Mouse (Mus musculus) intestine, embryonic 16.5 days (tissue): ENCODE measurements at regions not wholly inside any gene's neighbourhood (a gene's known extent, or its start where the extent isn't known, plus 50 kb on each side); places are given as distances from the start of the nearest gene placed in this dataset.
A peak's percentile ranks its signal among the peaks of the same experiment; 100 is the strongest.
"Not testable (repeated sequence)": the region's sequence is repeated elsewhere in the genome, so short reads cannot be mapped to it uniquely, and the experiment has no call there.

Source experiments
- ATAC-seq: fragments of 200-750 bp; cut with Nextera tagmentation; 2 replicates; pipeline ENCODE4 v1.8.0; 2017; ENCODE audit warnings: moderate TSS enrichment, moderate library complexity
- H3K27ac ChIP-seq: fragments of 300-500 bp; sonication (generic); 2 replicates; pipeline ENCODE4 v1.5.1; 2014; ENCODE audit warnings: mild to moderate bottlenecking, low read length
- H3K27me3 ChIP-seq: fragments of 300-500 bp; sonication (generic); replicated peaks from 2 replicates; pipeline ENCODE4 v1.6.1; 2014; ENCODE audit warnings: low read length, control low read depth, mixed read lengths; ENCODE audit not compliant: control insufficient read depth, insufficient read depth
- H3K36me3 ChIP-seq: fragments of 300-500 bp; sonication (generic); 2 replicates; pipeline ENCODE4 v1.6.1; 2014; ENCODE audit warnings: low read length, control low read depth; ENCODE audit not compliant: control insufficient read depth, insufficient read depth
- H3K4me1 ChIP-seq: fragments of 300-500 bp; sonication (generic); 2 replicates; pipeline ENCODE4 v1.6.1; 2014; ENCODE audit warnings: low read length, control low read depth, mixed read lengths; ENCODE audit not compliant: control insufficient read depth, insufficient read depth
- H3K4me2 ChIP-seq: fragments of 300-500 bp; sonication (generic); 2 replicates; pipeline ENCODE4 v1.6.1; 2014; ENCODE audit warnings: low read depth, low read length, control low read depth
- H3K4me3 ChIP-seq: fragments of 300-500 bp; sonication (generic); 2 replicates; pipeline ENCODE4 v1.5.1; 2014; ENCODE audit warnings: mild to moderate bottlenecking, low read length
- H3K9ac ChIP-seq: fragments of 300-500 bp; sonication (generic); 2 replicates; pipeline ENCODE4 v1.6.1; 2014; ENCODE audit warnings: low read depth, low read length
- H3K9me3 ChIP-seq: fragments of 300-500 bp; sonication (generic); 2 replicates; pipeline ENCODE4 v1.6.1; 2016; ENCODE audit warnings: low read length, control low read depth; ENCODE audit not compliant: control insufficient read depth
- whole genome bisulfite sequencing: fragments of 180-500 bp; shearing (Covaris S2); extraction: QIAGEN DNeasy Blood & Tissue Kit; methylation state at CpG from one replicate; pipeline ENCODE4 v1.1.7; 2014; 5-methylcytosine and 5-hydroxymethylcytosine counted together

- Histone ChIP-seq H3K4me2 (no peak overlapping the region), H3K27me3 (no peaks in the 10 kb centered on the region), H3K4me1 (no peaks in the 10 kb centered on the region), H3K36me3 (no peaks in the 10 kb centered on the region), H3K27ac (no peak overlapping the region), H3K9me3 (no peaks in the 10 kb centered on the region), H3K9ac (no peak overlapping the region), H3K4me3 (no peak overlapping the region)
- 92% methylated on average over 11 of the region's 11 CpGs for WGBS
- ATAC-seq: no peak
Observed at GRCm38 (mm10) chr1:146420174-146420573, 74.4 kb upstream of the Brinp3 start.

- peak; percentile 81 for ATAC-seq
- H3K9me3 ChIP-seq, H3K4me3 ChIP-seq, H3K4me2 ChIP-seq, H3K4me1 ChIP-seq, H3K27ac ChIP-seq, H3K36me3 ChIP-seq, H3K27me3 ChIP-seq, H3K9ac ChIP-seq: not testable (repeated sequence)
- 69% methylated on average over 2 of the region's 2 CpGs for WGBS
Observed at GRCm38 (mm10) chr1:146426848-146427247, 67.7 kb upstream of the Brinp3 start.

GRCm38 (mm10) chr1:146442576-146442975 lies 52.0 kb upstream of the Brinp3 start:
- Histone ChIP-seq H3K27ac (no peak overlapping the region), H3K27me3 (no peaks in the 10 kb centered on the region), H3K4me2 (no peak overlapping the region), H3K36me3 (no peaks in the 10 kb centered on the region), H3K4me3 (no peak overlapping the region), H3K9me3 (no peaks in the 10 kb centered on the region), H3K4me1 (no peaks in the 10 kb centered on the region), H3K9ac (no peak overlapping the region)
- ATAC-seq: peak; percentile 82
